Mouse (Mus musculus) MEL (cell line): ENCODE results near the gene Olfr523.

Experiments
- CHD2 ChIP-seq: IDR thresholded peaks from 2 replicates; pipeline ENCODE4 v1.6.1; 2011; ENCODE audit warnings: low read length, improper control_type of control experiment
- CTCF ChIP-seq, 3 experiments: IDR thresholded peaks in 2 of 3; conservative IDR thresholded peaks in 1 of 3; 2 replicates each; pipeline ENCODE4 v1.5.1; 2011 to 2012; ENCODE audit warnings: low read length in 3 of 3, low read depth in 2 of 3, mild to moderate bottlenecking in 2 of 3, improper control_type of control experiment in 1 of 3, inconsistent platforms in 1 of 3, mixed read lengths in 1 of 3, moderate library complexity in 1 of 3; ENCODE audit not compliant: control insufficient read depth in 1 of 3, insufficient read depth in 1 of 3, poor library complexity in 1 of 3, severe bottlenecking in 1 of 3
- E2F4 ChIP-seq: IDR thresholded peaks from 2 replicates; pipeline ENCODE4 v1.6.1; 2011; ENCODE audit warnings: low read depth, low read length, improper control_type of control experiment, borderline replicate concordance
- ELF1 ChIP-seq: IDR thresholded peaks from 2 replicates; pipeline ENCODE4 v1.6.1; 2014; ENCODE audit warnings: low read depth, mild to moderate bottlenecking, inconsistent platforms, low read length, improper control_type of control experiment, moderate library complexity
- EP300 ChIP-seq, 2 experiments: IDR thresholded peaks; 2 replicates each; pipeline ENCODE4 v1.6.1; 2011; ENCODE audit warnings: improper control_type of control experiment in 2 of 2, low read length in 2 of 2, low read depth in 1 of 2, mild to moderate bottlenecking in 1 of 2
- GABPA ChIP-seq: IDR thresholded peaks from 2 replicates; pipeline ENCODE4 v1.6.1; 2012; ENCODE audit warnings: low read depth, mild to moderate bottlenecking, inconsistent platforms, low read length, improper control_type of control experiment, moderate library complexity
- GATA1 ChIP-seq: IDR thresholded peaks from 2 replicates; pipeline ENCODE4 v1.6.1; 2011; ENCODE audit warnings: low read depth, low read length, improper control_type of control experiment
- KAT2A ChIP-seq: conservative IDR thresholded peaks from 2 replicates; pipeline ENCODE4 v1.6.1; 2012; ENCODE audit warnings: low read depth, low read length, improper control_type of control experiment, inconsistent platforms
- MAFK ChIP-seq: IDR thresholded peaks from 2 replicates; pipeline ENCODE4 v1.6.1; 2011; ENCODE audit warnings: low read depth, mild to moderate bottlenecking, low read length, improper control_type of control experiment, borderline replicate concordance
- MAZ ChIP-seq: IDR thresholded peaks from 2 replicates; pipeline ENCODE4 v1.6.1; 2012; ENCODE audit warnings: low read depth, mild to moderate bottlenecking, inconsistent platforms, low read length, improper control_type of control experiment
- MYB ChIP-seq: IDR thresholded peaks from 2 replicates; pipeline ENCODE4 v1.6.1; 2011; ENCODE audit warnings: mild to moderate bottlenecking, low read depth, low read length, improper control_type of control experiment
- POLR2A ChIP-seq, 2 experiments: IDR thresholded peaks; 2 replicates each; pipeline ENCODE4 v1.6.1; 2011 to 2012; ENCODE audit warnings: low read length in 2 of 2, mild to moderate bottlenecking in 2 of 2, control low read depth in 1 of 2, improper control_type of control experiment in 1 of 2, low read depth in 1 of 2, moderate library complexity in 1 of 2; ENCODE audit not compliant: control insufficient read depth in 1 of 2, insufficient read depth in 1 of 2, poor library complexity in 1 of 2

DNA sequence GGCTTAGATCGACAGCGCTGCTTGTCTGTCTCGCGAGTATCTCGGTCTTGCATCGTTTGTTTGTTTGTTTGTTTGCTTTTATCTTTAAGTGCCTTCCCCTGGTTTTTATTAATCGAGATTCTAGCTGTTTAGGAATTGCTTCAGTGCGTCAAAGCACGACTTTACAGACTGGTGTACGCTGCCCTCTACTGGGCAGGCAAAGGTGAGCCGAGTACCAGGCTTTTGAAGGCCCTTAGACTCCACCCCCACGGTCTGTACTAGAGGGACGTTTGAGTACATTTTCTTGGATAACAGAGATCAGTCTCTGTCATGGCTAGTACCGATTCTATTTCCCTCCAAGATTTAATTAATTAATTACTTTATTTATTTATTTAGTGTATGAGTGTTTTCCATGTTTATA lies 31.7 kb upstream of the Olfr523 start:
- no peak for TF ChIP-seq GABPA
- TF ChIP-seq CTCF (IDR thresholded peaks at IDR 0.05 in 2 of 3, conservative IDR thresholded peaks at IDR 0.05 in 1 of 3; ENCODE audit: control insufficient read depth in 1 of 3, insufficient read depth in 1 of 3, low read depth in 2 of 3, low read length in 3 of 3, poor library complexity in 1 of 3, severe bottlenecking in 1 of 3), result peak; percentile 59 to 86 (median 85)
- TF ChIP-seq MYB, result no peak
- TF ChIP-seq ELF1, result no peak
- no peak for TF ChIP-seq GATA1
- TF ChIP-seq MAFK, result no peak
- TF ChIP-seq CHD2, result no peak
- TF ChIP-seq POLR2A (IDR thresholded peaks at IDR 0.05; ENCODE audit: control insufficient read depth in 1 of 2, insufficient read depth in 1 of 2, low read depth in 1 of 2, low read length in 2 of 2, poor library complexity in 1 of 2), result no peak
- no peak for TF ChIP-seq E2F4
- TF ChIP-seq MAZ, result no peak
- TF ChIP-seq KAT2A, result no peak
- TF ChIP-seq EP300 (IDR thresholded peaks at IDR 0.05; ENCODE audit: low read depth in 1 of 2, low read length in 2 of 2), result no peak
